Comparison of ENCODE assay signal across 8 mouse cellular contexts in the genomic region with DNA sequence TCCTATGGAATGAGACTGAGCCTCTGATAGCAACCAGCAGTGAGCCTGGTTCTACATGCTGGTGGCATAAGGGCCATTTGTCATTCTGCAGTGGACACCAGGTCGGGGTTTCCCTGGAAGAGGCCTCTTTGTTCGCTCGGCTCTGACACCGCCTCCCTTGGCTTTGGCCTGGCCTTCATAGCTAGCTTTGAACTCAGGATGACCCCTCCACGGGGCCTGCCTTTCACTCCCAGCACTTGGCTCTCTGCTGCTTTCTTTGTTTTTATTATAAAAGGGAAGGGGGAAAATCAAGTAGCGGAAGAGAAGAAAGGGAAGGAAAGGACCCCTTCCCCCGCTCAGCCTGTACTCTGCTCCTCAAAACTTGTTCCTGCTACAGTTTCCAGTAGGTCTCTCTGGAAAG. TPM values are rescaled to one million over a fixed set of nuclear protein-coding genes. Genes with fewer than 3 reads are reported as not detected.
DNase-seq lines count a peak whose midpoint lies in the region; ATAC-seq and TF ChIP-seq lines count a peak whose summit lies in the region.

No protein-coding gene starts in this region.

- TF ChIP-seq POLR2A in limb, embryonic 14.5 days (IDR thresholded peaks at IDR 0.05; ENCODE audit: borderline replicate concordance, extremely low read depth, insufficient read depth, insufficient read length): no peak

- 17% methylated on average over 7 of the region's 7 CpGs for WGBS in forebrain, embryonic 10.5 days
- 6% methylated on average over 7 of the region's 7 CpGs for WGBS in forebrain, embryonic 16.5 days
- WGBS in limb, embryonic 14.5 days: 27% methylated on average over 7 of the region's 7 CpGs
- WGBS in stomach, postnatal 0 days: 10% methylated on average over 7 of the region's 7 CpGs

- no peak overlapping the region for H3K4me2 ChIP-seq in forebrain, embryonic 16.5 days (ENCODE audit: low read length)
- H3K4me2 ChIP-seq in limb, embryonic 14.5 days (replicated peaks; ENCODE audit: low read depth, low read length, severe bottlenecking): no peak overlapping the region
- H3K4me2 ChIP-seq in stomach, postnatal 0 days (replicated peaks; ENCODE audit: low read depth): peak overlapping the region; percentile 32; the same call in 1 of the 2 replicates

- peaks cover 84% of the 10 kb centered on the region for H3K4me1 ChIP-seq in forebrain, embryonic 10.5 days
- peaks cover 27% of the 10 kb centered on the region for H3K4me1 ChIP-seq in forebrain, embryonic 16.5 days (replicated peaks; ENCODE audit: control insufficient read depth, insufficient read depth, low read length)
- H3K4me1 ChIP-seq in limb, embryonic 14.5 days (ENCODE audit: control insufficient read depth, insufficient read depth, low read length): peaks cover 33% of the 10 kb centered on the region
- peaks cover 11% of the 10 kb centered on the region for H3K4me1 ChIP-seq in stomach, postnatal 0 days (replicated peaks; ENCODE audit: control insufficient read depth, insufficient read depth)

- H3K27me3 ChIP-seq in forebrain, embryonic 10.5 days (ENCODE audit: poor library complexity, severe bottlenecking): peaks cover 81% of the 10 kb centered on the region
- H3K27me3 ChIP-seq in forebrain, embryonic 16.5 days (replicated peaks; ENCODE audit: control insufficient read depth, insufficient read depth, low read length): peaks cover 3% of the 10 kb centered on the region; the same call in 1 of the 2 replicates
- H3K27me3 ChIP-seq in limb, embryonic 14.5 days (ENCODE audit: control insufficient read depth, insufficient read depth, low read length): no peaks in the 10 kb centered on the region
- no peaks in the 10 kb centered on the region for H3K27me3 ChIP-seq in stomach, postnatal 0 days (ENCODE audit: control insufficient read depth, insufficient read depth, low read length)

- DNase-seq in forebrain, embryonic 10.5 days (ENCODE audit: extremely low spot score, low spot score): peak; percentile 39
- DNase-seq in adipocyte (ENCODE audit: low spot score): peak; percentile 13
- DNase-seq in heart, postnatal 4 days: peak; percentile 55
- DNase-seq in limb, embryonic 14.5 days (ENCODE audit: low spot score): peak; percentile 78
- DNase-seq in stomach, postnatal 0 days (ENCODE audit: low spot score): peak; percentile 54
- no peak for DNase-seq in cerebellum, postnatal 10 days
- DNase-seq in left cerebral cortex, adult 11 months (ENCODE audit: low spot score): no peak

- TF ChIP-seq EP300 in stomach, postnatal 0 days (optimal IDR thresholded peaks at IDR 0.05): no peak

- H3K4me3 ChIP-seq in forebrain, embryonic 10.5 days: peak overlapping the region; percentile 6; the same call in 1 of the 2 replicates
- H3K4me3 ChIP-seq in forebrain, embryonic 16.5 days (replicated peaks; ENCODE audit: low read length): no peak overlapping the region
- no peak overlapping the region for H3K4me3 ChIP-seq in limb, embryonic 14.5 days (replicated peaks; ENCODE audit: low read length)
- H3K4me3 ChIP-seq in stomach, postnatal 0 days (ENCODE audit: low read depth, low read length): no peak overlapping the region

- no peaks in the 10 kb centered on the region for H3K9me3 ChIP-seq in forebrain, embryonic 10.5 days
- H3K9me3 ChIP-seq in forebrain, embryonic 16.5 days (ENCODE audit: control insufficient read depth, low read length): no peaks in the 10 kb centered on the region
- no peaks in the 10 kb centered on the region for H3K9me3 ChIP-seq in limb, embryonic 14.5 days (ENCODE audit: control insufficient read depth, low read length)
- no peaks in the 10 kb centered on the region for H3K9me3 ChIP-seq in stomach, postnatal 0 days (ENCODE audit: control insufficient read depth, low read length)

- H3K9ac ChIP-seq in forebrain, embryonic 16.5 days (replicated peaks; ENCODE audit: low read depth, low read length): no peak overlapping the region
- no peak overlapping the region for H3K9ac ChIP-seq in limb, embryonic 14.5 days (ENCODE audit: low read depth, low read length, severe bottlenecking)
- H3K9ac ChIP-seq in stomach, postnatal 0 days (ENCODE audit: low read length): no peak overlapping the region

- H3K27ac ChIP-seq in forebrain, embryonic 10.5 days: peak overlapping the region; percentile 40
- no peak overlapping the region for H3K27ac ChIP-seq in forebrain, embryonic 16.5 days (ENCODE audit: low read length)
- H3K27ac ChIP-seq in limb, embryonic 14.5 days (replicated peaks; ENCODE audit: low read depth, low read length): peak overlapping the region; percentile 58
- peak overlapping the region; percentile 69 for H3K27ac ChIP-seq in stomach, postnatal 0 days (replicated peaks)

- no peak for ATAC-seq in forebrain, embryonic 16.5 days
- ATAC-seq in limb, embryonic 14.5 days (ENCODE audit: low FRiP score, low read depth): peak; percentile 48; the same call in 1 of the 2 replicates
- ATAC-seq in stomach, postnatal 0 days (ENCODE audit: low FRiP score, low TSS enrichment): peak; percentile 25; the same call in 1 of the 2 replicates

- 0 out of 2 replicates have a peak, but pooled peaks cover 3% of the 10 kb centered on the region for H3K36me3 ChIP-seq in forebrain, embryonic 10.5 days (replicated peaks)
- H3K36me3 ChIP-seq in forebrain, embryonic 16.5 days (ENCODE audit: control insufficient read depth, insufficient read depth): no peaks in the 10 kb centered on the region
- peaks cover 1% of the 10 kb centered on the region; the same call in 1 of the 2 replicates for H3K36me3 ChIP-seq in limb, embryonic 14.5 days (ENCODE audit: control insufficient read depth, insufficient read depth, low read length)
- no peaks in the 10 kb centered on the region for H3K36me3 ChIP-seq in stomach, postnatal 0 days (ENCODE audit: control insufficient read depth, insufficient read depth, low read length)

- no peak for TF ChIP-seq CTCF in stomach, postnatal 0 days (IDR thresholded peaks at IDR 0.05; ENCODE audit: low read depth)

RNA-seq across cellular contexts. Expression of gene Rbp1, which starts 7.0 kb away (rescaled TPM):
- polyA plus RNA-seq in forebrain, embryonic 10.5 days (2016; fragmentation: Nextera tagmentation; extraction: Ambion mirVana): 27.9 and 30.4 TPM in 2 replicates
- 37.3 and 40.7 TPM in 2 replicates for polyA plus RNA-seq in forebrain, embryonic 16.5 days (2015; fragmentation: Nextera tagmentation; extraction: Ambion mirVana)
- total RNA-seq in heart, postnatal 4 days (2021): 10 to 100 TPM; 22.3 to 23.2 TPM
- 39.4 and 49.9 TPM in 2 replicates for polyA plus RNA-seq in limb, embryonic 14.5 days (2012; rRNA removed)
- polyA plus RNA-seq in limb, embryonic 14.5 days (2014; fragmentation: Nextera tagmentation; extraction: Ambion mirVana): 47.5 and 56.4 TPM in 2 replicates
- polyA plus RNA-seq in stomach, postnatal 0 days (2015; fragmentation: Nextera tagmentation; extraction: Ambion mirVana): 44.6 and 45.7 TPM in 2 replicates

RNA-seq across cellular contexts. Expression of gene Rbp2, which starts 56.1 kb away (rescaled TPM):
- 0.22 TPM in 1 of 2 replicates, not detected in the other for polyA plus RNA-seq in forebrain, embryonic 10.5 days (2016; fragmentation: Nextera tagmentation; extraction: Ambion mirVana)
- polyA plus RNA-seq in forebrain, embryonic 16.5 days (2015; fragmentation: Nextera tagmentation; extraction: Ambion mirVana): not detected in 2 replicates
- not detected for total RNA-seq in heart, postnatal 4 days (2021)
- 2.0 and 3.3 TPM in 2 replicates for polyA plus RNA-seq in limb, embryonic 14.5 days (2012; rRNA removed)
- polyA plus RNA-seq in limb, embryonic 14.5 days (2014; fragmentation: Nextera tagmentation; extraction: Ambion mirVana): 1.9 and 4.9 TPM in 2 replicates
- polyA plus RNA-seq in stomach, postnatal 0 days (2015; fragmentation: Nextera tagmentation; extraction: Ambion mirVana): 197 and 200 TPM in 2 replicates

Comparison
In these comparisons a context has a peak if more than half of its experiments do, and no peak if none do; other contexts are left out.
1. DNase-seq: peak in forebrain, embryonic 10.5 days (single experiment), adipocyte (single experiment), heart, postnatal 4 days (single experiment), limb, embryonic 14.5 days (single experiment) and stomach, postnatal 0 days (single experiment); none in cerebellum, postnatal 10 days (0 of 2) and left cerebral cortex, adult 11 months (single experiment).
2. RNA of gene Rbp2, which starts 56.1 kb away (polyA plus RNA-seq): 197 to 200 TPM in stomach, postnatal 0 days; 1.9 to 4.9 TPM in limb, embryonic 14.5 days, not detected in forebrain, embryonic 16.5 days and 0.22 TPM in forebrain, embryonic 10.5 days; every median in the first group is over 10 times any median in the second.